Mouse (Mus musculus) c-Kit-negative CD71-positive TER-119-positive erythroid progenitor cells, embryonic 14.5 days (primary cell): Measurements from ENCODE around the gene Olfr891.
"Not testable (repeated sequence)": the region's sequence is repeated elsewhere in the genome, so short reads cannot be mapped to it uniquely, and the experiment has no call there.

Experiments
- DNase-seq: peaks from one replicate; pipeline ENCODE4 v3.0.0-alpha.2; 2013; ENCODE audit warnings: low read depth, low spot score

Olfr891 gene

GRCm38 (mm10) chr9:38180721-38181120 lies at the start of gene Olfr891:
Gene Olfr891, minus strand, starts transcription at chr9:38180821.
- no peak for DNase-seq

- no peak for DNase-seq
Observed at GRCm38 (mm10) chr9:38217755-38218154, 37.1 kb upstream of the Olfr891 start, which contains the start of gene Olfr894. Gene Olfr894, plus strand, starts transcription at chr9:38218055.

- no peak for DNase-seq
Observed at GRCm38 (mm10) chr9:38208065-38208464, 27.4 kb upstream of the Olfr891 start, which contains the start of gene Olfr893. Gene Olfr893, plus strand, starts transcription at chr9:38208365.

- not testable (repeated sequence) for DNase-seq
Observed at GRCm38 (mm10) chr9:38168341-38168740, 12.3 kb downstream of the Olfr891 start.

GRCm38 (mm10) chr9:38142217-38142616 lies 38.4 kb downstream of the Olfr891 start, which contains the start of gene Olfr890:
Gene Olfr890, plus strand, starts transcription at chr9:38142517.
- DNase-seq: no peak
